Mouse (Mus musculus) cortical plate, adult 2 months (tissue): ENCODE data around the gene Amy2a5. TPM values are rescaled to one million over a fixed set of nuclear protein-coding genes. Genes with fewer than 3 reads are reported as not detected.
"Not testable (repeated sequence)": the region's sequence is repeated elsewhere in the genome, so short reads cannot be mapped to it uniquely, and the experiment has no call there.

ENCODE experiments used
- H3K27ac ChIP-seq: fragments of 200-500 bp; 2 replicates; pipeline ENCODE4 v1.5.1; 2012; ENCODE audit warnings: low read length, control low read depth, inconsistent platforms; ENCODE audit not compliant: insufficient read depth
- H3K4me1 ChIP-seq: fragments of 200-500 bp; 2 replicates; pipeline ENCODE4 v1.6.1; 2011; ENCODE audit warnings: low read length; ENCODE audit not compliant: control insufficient read depth, insufficient read depth
- H3K4me3 ChIP-seq: fragments of 200-500 bp; 2 replicates; pipeline ENCODE4 v1.5.1; 2011; ENCODE audit warnings: mild to moderate bottlenecking, low read length, control low read depth; ENCODE audit not compliant: insufficient read depth
- CTCF ChIP-seq: fragments of 200-500 bp; IDR thresholded peaks from 2 replicates; pipeline ENCODE4 v1.5.1; 2011; ENCODE audit warnings: mild to moderate bottlenecking, control low read depth, low read length; ENCODE audit not compliant: insufficient read depth; ENCODE audit errors: extremely low read depth
- POLR2A ChIP-seq: fragments of 200-500 bp; IDR thresholded peaks from 2 replicates; pipeline ENCODE4 v1.6.1; 2011; ENCODE audit warnings: mild to moderate bottlenecking, low read length, control low read depth; ENCODE audit not compliant: insufficient read depth; ENCODE audit errors: extremely low read depth
- polyA plus RNA-seq: library from polyadenylated mRNA; depleted of rRNA; stranded (reverse); fragments of >200 nt; gene quantifications from 2 replicates; pipeline ENCODE4 v1.2.3, GENCODE M21; 2012; rRNA removed

Amy2a5 gene
- not detected in 2 replicates for polyA plus RNA-seq

GRCm38 (mm10) chr3:113258737-113259136 is at the start of gene Amy2a5:
TSS of gene Amy2a5 (minus strand) at chr3:113258837.
- H3K4me3 ChIP-seq, H3K27ac ChIP-seq, H3K4me1 ChIP-seq: not testable (repeated sequence)

DNA sequence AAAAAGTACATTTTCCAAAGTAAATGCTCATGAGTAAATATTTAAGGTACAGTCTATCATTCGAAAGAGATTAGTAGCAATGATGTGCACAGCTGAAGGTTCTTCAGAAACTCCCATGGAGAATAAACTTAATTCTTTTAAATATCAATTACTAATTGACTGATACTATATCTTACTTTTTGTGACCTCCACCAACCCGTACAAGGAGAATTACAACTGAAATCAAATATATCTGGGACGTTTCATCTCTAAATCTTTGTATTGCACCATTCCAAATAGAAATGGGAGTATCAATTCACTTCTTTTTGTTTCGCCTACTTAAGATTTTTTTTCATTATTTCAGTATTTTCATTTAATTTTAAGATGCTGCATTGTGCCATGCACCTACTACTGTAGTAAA is 32.7 kb upstream of the Amy2a5 start, which contains the start of gene Amy2a4:
Amy2a4 (minus strand) TSS at position 101 of the 400 bp plus-strand sequence.
- not testable (repeated sequence) for H3K4me3 ChIP-seq, H3K4me1 ChIP-seq, H3K27ac ChIP-seq

- not testable (repeated sequence) for H3K4me1 ChIP-seq, H3K27ac ChIP-seq, H3K4me3 ChIP-seq
Measured at GRCm38 (mm10) chr3:113280285-113280684, 21.6 kb upstream of the Amy2a5 start.

GRCm38 (mm10) chr3:113279586-113279985 is 20.9 kb upstream of the Amy2a5 start:
- H3K4me1 ChIP-seq, H3K4me3 ChIP-seq, H3K27ac ChIP-seq: not testable (repeated sequence)

- no peaks in the 10 kb centered on the region for H3K4me1 ChIP-seq
- TF ChIP-seq CTCF (no peak), POLR2A (no peak)
- no peak overlapping the region for H3K4me3 ChIP-seq
- H3K27ac ChIP-seq, result no peak overlapping the region
Measured at GRCm38 (mm10) chr3:113227115-113227514, 31.5 kb downstream of the Amy2a5 start.

Other genes with a start within 250 kb of the Amy2a5 start
- 0.17 and 0.21 TPM in 2 replicates for gene Amy2a4, start 32.6 kb upstream of the Amy2a5 start, polyA plus RNA-seq
- 0.17 and 0.21 TPM in 2 replicates for gene Amy2a3, start 65.2 kb upstream of the Amy2a5 start, polyA plus RNA-seq
- 0.17 and 0.21 TPM in 2 replicates for gene Amy2a2, start 97.8 kb upstream of the Amy2a5 start, polyA plus RNA-seq